Mouse (Mus musculus): ENCODE results near the gene Mertk. TPM values are rescaled to one million over a fixed set of nuclear protein-coding genes. Genes with fewer than 3 reads are reported as not detected.

The Mertk gene
- polyA plus RNA-seq, 1 experiment from 2014 or later = 1.9 TPM

- peak; percentile 97 for DNase-seq (ENCODE audit: low spot score)
Measured at GRCm38 (mm10) chr2:128817786-128818681, 119.3 kb downstream of the Mertk start, which contains the start of gene Tmem87b. Tmem87b (plus strand) TSS chr2:128818118.

GRCm38 (mm10) chr2:128818956-128819643 is 120.3 kb downstream of the Mertk start:
- peak; percentile 19 for DNase-seq (ENCODE audit: low spot score)

GRCm38 (mm10) chr2:128820631-128821030 is 121.9 kb downstream of the Mertk start:
- DNase-seq (ENCODE audit: low spot score) = no peak

- DNase-seq (ENCODE audit: low spot score) = no peak
Measured at GRCm38 (mm10) chr2:128823893-128824292, 125.1 kb downstream of the Mertk start.

- no peak for DNase-seq (ENCODE audit: low spot score)
Measured at GRCm38 (mm10) chr2:128827787-128828186, 129.0 kb downstream of the Mertk start.

- no peak for DNase-seq (ENCODE audit: low spot score)
Measured at GRCm38 (mm10) chr2:128832611-128833010, 133.9 kb downstream of the Mertk start.

GRCm38 (mm10) chr2:128833035-128833434 is 134.3 kb downstream of the Mertk start:
- no peak for DNase-seq (ENCODE audit: low spot score)

- no peak for DNase-seq (ENCODE audit: low spot score)
Measured at GRCm38 (mm10) chr2:128833435-128833834, 134.7 kb downstream of the Mertk start.

- DNase-seq (ENCODE audit: low spot score) = no peak
Measured at GRCm38 (mm10) chr2:128837531-128837930, 138.8 kb downstream of the Mertk start.

GRCm38 (mm10) chr2:128838611-128839010 is 139.9 kb downstream of the Mertk start:
- DNase-seq (ENCODE audit: low spot score) = no peak

- no peak for DNase-seq (ENCODE audit: low spot score)
Measured at GRCm38 (mm10) chr2:128839501-128839900, 140.7 kb downstream of the Mertk start.

- no peak for DNase-seq (ENCODE audit: low spot score)
Measured at GRCm38 (mm10) chr2:128842437-128842836, 143.7 kb downstream of the Mertk start.

GRCm38 (mm10) chr2:128850036-128850435 is 151.3 kb downstream of the Mertk start:
- DNase-seq (ENCODE audit: low spot score) = no peak

Other genes starting within 250 kb of the Mertk start
- gene Spdye4c, start 107.7 kb upstream of the Mertk start, polyA plus RNA-seq (2015; fragmentation: Nextera tagmentation; extraction: Ambion mirVana) = not detected in 2 replicates
- 35.4 and 35.9 TPM in 2 replicates for gene Anapc1, start 11.6 kb upstream of the Mertk start, polyA plus RNA-seq (2015; fragmentation: Nextera tagmentation; extraction: Ambion mirVana)
- gene Tmem87b, start 119.2 kb downstream of the Mertk start, polyA plus RNA-seq (2015; fragmentation: Nextera tagmentation; extraction: Ambion mirVana) = 24.3 and 30.6 TPM in 2 replicates
- gene Fbln7, start 164.0 kb downstream of the Mertk start, polyA plus RNA-seq (2015; fragmentation: Nextera tagmentation; extraction: Ambion mirVana) = 1.3 and 1.4 TPM in 2 replicates
- 9.3 and 10.1 TPM in 2 replicates for gene Zc3h8, start 245.1 kb downstream of the Mertk start, polyA plus RNA-seq (2015; fragmentation: Nextera tagmentation; extraction: Ambion mirVana)

Data from thymus, postnatal 0 days (tissue).